Mouse (Mus musculus) embryo, embryonic 11 days (tissue): ENCODE measurements around the gene Prr14l.
"Not testable (repeated sequence)": the region's sequence is repeated elsewhere in the genome, so short reads cannot be mapped to it uniquely, and the experiment has no call there.

Source experiments
- DNase-seq: peaks from one replicate; pipeline ENCODE4 v3.0.0-alpha.2; 2015

Gene Prr14l

GRCm38 (mm10) chr5:32853731-32854507 lies at the start of gene Prr14l:
Prr14l (minus strand) TSS chr5:32854256.
- peak; percentile 98 for DNase-seq

DNA sequence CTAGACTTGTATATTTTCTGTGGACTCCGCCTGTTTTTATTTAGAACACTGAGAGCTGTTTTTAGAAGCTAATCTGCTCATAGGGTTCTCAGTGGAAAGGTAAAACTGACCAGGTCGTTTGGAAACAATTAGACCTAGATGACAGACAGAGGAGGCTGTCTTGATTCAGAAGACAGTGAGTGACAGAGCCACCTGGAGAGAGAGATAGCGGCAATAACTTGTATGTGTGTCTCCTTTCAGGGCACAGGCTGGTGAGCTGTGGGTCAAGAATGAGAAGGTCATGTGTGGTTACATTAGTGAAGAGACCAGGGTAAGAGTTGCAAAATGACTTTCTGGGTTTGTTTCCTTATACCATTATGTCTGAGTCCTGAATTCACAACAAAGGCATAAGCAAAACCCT lies 32.7 kb upstream of the Prr14l start:
- no peak for DNase-seq

DNA sequence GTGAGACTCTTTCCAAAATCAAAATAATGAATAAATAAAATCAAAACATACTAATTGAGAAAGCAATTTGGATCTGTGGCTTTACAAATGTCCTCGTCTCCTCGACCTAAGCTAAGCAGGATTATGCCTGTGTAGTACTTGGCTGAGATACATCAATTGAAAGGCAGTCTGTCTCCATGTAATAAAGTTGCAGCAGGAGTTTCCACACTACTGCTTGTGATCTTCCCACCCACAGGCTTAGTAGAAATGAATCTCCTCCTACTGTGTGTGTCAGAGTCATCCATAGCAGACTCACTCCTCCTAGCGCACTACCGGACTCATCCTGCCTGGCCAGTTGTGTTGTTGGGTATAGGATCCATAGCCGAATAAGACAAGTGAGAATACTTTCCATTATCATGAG lies 18.3 kb upstream of the Prr14l start:
- no peak for DNase-seq

DNA sequence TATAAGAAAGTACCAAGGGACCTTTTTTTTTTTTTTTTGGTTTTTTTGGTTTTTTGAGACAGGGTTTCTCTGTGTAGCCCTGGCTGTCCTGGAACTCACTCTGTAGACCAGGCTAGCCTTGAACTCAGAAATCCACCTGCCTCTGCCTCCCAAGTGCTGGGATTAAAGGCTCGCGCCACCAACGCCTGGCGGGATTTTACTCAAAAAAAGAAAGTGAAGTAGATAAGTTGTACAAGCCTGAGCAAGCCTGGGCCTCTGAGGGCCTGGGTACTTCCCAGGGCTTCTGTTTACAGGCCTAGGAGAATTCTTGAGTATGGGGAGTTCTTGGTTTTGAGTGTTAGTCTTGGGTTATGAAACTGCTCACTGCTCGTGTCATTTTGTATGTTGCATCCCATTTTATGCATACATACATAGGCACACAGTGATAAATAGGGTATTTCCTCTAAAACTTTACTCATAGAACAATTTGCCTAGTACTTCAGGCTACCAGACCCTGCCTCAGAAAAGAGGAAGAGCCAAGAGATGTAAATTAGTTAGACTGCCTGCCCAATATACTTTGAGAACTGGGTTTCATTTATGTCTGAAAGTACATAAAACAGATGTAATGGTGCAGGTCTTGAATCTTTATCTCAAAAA lies 15.5 kb upstream of the Prr14l start:
- no peak for DNase-seq

GRCm38 (mm10) chr5:32863253-32864228 lies 9.5 kb upstream of the Prr14l start, which contains the start of gene Depdc5:
Depdc5 (plus strand) TSS chr5:32863701.
- peak; percentile 93 for DNase-seq

- DNase-seq: no peak
These were observed 8.5 kb upstream of the Prr14l start for GRCm38 (mm10) chr5:32862469-32863132.

DNA sequence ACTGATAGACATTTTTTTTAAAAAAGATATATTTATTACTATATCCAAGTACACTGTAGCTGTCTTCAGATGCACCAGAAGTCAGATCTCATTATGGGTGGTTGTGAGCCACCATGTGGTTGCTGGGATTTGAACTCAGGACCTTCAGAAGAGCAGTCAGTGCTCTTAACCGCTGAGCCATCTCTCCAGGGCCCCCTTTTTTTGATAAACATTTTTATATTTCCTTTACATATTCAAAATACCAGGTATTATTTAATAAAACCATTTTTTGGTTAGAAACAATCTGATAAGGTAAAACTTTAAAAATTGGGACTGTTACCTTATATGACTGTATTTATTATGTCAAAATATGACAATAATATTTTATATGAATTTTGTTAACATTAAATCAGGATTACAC lies 7.0 kb upstream of the Prr14l start:
- no peak for DNase-seq

- peak; percentile 80 for DNase-seq
These were observed 3.7 kb upstream of the Prr14l start for GRCm38 (mm10) chr5:32857781-32858220.

- not testable (repeated sequence) for DNase-seq
These were observed 1.2 kb upstream of the Prr14l start for GRCm38 (mm10) chr5:32855274-32855673.

GRCm38 (mm10) chr5:32854818-32855217 lies 762 bp upstream of the Prr14l start:
- DNase-seq: no peak

- no peak for DNase-seq
These were observed 2.0 kb downstream of the Prr14l start for GRCm38 (mm10) chr5:32852026-32852425.

DNA sequence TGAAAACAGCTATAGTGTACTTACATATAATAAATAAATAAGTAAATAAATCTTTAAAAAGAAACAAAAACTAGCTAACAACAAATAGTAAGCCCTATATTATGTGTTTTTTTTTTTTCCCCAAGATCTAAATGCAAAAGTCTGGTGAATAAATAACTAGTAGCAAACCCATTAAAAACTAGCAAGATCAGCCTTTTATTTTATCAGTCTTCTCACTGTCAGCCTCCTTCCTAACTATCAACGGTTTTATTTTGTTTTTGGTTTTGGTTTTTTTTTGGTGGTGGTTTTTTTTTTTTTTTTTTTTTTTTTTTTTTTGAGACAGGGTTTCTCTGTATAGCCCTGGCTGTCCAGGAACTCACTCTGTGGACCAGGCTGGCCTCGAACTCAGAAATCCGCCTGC lies 4.5 kb downstream of the Prr14l start:
- not testable (repeated sequence) for DNase-seq

- DNase-seq: no peak
These were observed 4.9 kb downstream of the Prr14l start for GRCm38 (mm10) chr5:32849178-32849577.

DNA sequence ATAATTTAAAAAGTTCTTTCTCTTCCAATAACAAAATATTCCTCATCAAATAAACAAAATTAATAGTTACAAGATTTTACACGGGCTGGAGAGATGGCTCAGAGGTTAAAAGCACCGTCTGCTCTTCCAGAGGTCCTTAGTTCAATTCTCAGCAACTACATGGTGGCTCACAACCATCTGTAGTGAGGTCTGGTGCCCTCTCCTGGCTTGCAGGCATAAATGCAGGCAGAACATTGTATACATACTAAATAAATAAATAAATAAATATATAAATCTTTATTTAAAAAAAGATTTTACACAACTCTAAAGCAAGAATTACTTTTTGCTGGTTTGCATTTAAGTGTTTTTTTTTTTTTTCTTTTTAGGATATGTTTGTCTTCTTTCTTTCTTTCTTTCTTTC lies 14.0 kb downstream of the Prr14l start:
- no peak for DNase-seq

GRCm38 (mm10) chr5:32836976-32837375 lies 17.1 kb downstream of the Prr14l start:
- DNase-seq: no peak

GRCm38 (mm10) chr5:32834497-32834896 lies 19.6 kb downstream of the Prr14l start:
- DNase-seq: no peak

DNA sequence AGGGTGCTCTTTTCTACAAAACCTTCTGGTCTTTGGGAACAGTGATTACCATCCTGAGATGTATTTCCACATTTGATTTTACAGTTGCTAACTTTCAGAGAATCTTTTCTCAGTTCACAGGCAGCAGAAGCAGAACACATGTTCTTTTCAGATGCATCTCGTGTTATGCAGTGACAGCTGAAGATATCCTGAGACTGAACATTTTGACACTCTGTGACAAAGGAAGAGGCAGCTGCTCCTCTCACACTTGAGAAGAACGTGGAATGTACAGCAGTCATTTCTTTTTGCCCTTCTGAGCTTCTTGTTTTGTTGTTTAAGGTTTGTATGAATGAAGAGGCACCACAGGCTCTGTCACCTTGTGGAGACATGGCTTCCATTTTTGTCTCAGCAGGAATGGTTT lies 24.0 kb downstream of the Prr14l start:
- DNase-seq: no peak

DNA sequence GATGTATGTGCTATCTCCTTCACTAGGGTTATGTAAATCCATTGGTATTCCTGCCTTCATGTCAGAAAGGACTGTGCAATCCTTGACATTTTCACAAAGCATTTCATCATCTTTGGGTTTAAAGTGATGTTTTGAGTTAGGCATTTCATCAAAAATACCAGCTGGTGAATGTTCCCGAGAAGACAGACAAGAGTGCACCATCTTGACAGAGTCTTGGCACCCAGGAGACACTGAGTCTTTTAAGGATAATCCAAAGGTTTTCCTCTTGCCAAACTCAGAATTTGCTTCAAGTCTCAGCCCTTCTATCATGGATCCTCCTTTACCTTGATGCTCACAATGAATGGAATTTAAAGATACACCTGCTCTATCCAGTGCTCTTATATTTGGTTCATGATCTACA lies 25.3 kb downstream of the Prr14l start:
- not testable (repeated sequence) for DNase-seq

DNA sequence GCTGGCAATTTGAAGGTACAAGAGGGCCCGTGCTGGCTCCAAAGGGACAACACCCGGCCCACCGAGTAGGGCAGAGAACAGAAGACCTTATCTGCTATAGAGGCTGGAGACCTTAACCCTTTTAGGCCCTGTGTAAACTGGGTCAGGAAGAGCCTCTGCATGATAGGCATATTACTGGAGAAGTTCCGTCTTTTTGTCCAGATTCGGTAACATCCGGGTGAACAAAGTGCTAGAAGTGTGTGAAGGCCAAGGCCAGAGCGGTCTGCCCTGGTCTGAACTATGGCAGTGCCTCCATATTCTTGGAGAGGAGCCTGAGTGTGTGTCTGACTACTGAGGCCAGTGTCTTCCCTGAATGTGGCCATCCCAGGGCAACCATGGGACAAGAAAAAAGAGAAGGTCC lies 27.0 kb downstream of the Prr14l start, which contains the start of gene Gm20671:
Gene Gm20671, minus strand, starts transcription at position 101 of the 400 bp plus-strand sequence.
- no peak for DNase-seq

DNA sequence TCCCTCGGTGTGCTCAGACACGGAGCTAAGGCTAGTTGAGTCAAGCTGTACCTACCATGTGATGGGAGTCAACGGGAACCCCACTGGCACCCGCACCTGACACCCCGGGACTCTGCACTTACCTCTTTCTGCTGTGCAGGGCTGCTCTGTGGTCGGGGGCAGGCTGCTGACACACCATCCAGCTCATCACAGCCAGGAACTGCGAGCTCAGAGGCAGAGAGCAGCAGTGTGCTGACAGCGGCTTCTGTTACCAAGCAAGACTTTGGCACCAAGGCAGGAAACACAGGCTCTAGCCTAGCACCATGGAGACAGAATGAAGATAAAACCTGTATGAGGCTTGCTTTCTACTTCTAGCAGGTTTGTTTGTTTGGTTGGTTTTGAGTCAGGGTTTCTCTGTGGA lies 33.6 kb downstream of the Prr14l start:
- no peak for DNase-seq

DNA sequence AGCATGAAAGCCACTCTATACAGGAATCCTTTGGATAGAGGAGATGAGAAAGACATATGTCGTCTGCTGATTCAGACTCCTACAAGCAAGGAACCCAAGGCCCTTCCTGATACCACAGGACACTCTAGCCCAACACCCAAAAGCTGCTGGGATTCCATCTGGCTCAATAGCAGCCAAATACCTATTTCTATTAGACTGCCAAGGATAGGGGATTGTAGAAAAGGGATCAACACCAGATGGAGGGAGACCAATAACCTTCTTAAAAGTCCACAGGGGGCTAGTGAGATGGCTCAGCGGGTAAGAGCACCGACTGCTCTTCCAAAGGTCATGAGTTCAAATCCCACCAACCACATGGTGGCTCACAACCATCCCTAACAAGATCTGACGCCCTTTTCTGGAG lies 38.7 kb downstream of the Prr14l start:
- no peak for DNase-seq

- DNase-seq: not testable (repeated sequence)
These were observed 67.6 kb downstream of the Prr14l start for GRCm38 (mm10) chr5:32786454-32786853.
